Mouse (Mus musculus): ENCODE results near the gene Iqcf1. TPM values are rescaled to one million over a fixed set of nuclear protein-coding genes. Genes with fewer than 3 reads are reported as not detected.

The Iqcf1 gene
- total RNA-seq, 2 experiments from 2014 or later: not detected

GRCm38 (mm10) chr9:106469776-106470175 is 30.0 kb upstream of the Iqcf1 start:
- no peak overlapping the region for H3K4me3 ChIP-seq
- intact Hi-C loops (cut with DNase I): no loop called here

DNA sequence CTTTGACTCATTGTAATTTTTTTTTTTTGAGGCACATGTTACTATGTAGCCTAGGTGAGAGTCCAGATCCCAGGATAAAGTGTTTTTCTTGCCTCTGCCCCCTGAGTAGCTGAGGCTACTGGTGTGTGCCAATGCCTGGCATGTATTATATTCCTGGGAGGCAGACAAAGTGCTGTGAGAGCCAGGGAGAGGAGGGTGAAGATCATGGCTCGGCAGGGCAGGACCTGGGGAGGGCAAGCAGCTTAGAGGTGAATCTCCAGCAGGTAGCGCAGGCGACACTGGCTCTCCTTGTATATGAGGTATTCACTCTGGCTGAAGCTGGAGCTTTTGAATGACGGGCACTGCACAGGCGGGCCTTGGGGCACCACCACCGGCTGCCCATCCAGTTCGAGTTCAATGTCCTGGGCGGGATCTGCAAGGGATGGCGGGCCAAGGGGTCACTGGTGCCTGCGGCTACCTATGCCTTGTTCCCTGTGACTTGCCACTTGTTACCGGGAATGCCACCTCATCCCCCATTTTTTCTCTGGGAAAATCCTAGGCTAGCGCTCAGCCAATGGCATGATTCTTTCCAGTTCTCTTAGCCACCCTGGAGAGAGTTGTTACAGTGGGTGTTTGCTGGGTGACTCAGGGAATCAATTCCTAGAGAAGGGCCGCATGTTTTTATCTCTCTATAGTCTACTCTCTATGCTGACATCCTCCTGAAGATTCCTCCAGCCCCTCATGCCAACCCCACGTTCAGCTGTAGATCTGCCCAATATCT is 28.6 kb upstream of the Iqcf1 start:
- TF ChIP-seq CTCF (IDR thresholded peaks at IDR 0.05): no peak
- intact Hi-C loops (cut with DNase I): no loop called here
- H3K27ac ChIP-seq: peak overlapping the region; percentile 96
- H3K4me3 ChIP-seq: peak overlapping the region; percentile 51
- peak; percentile 27 for DNase-seq

More at GRCm38 (mm10) chr9:106469776-106470175, 30.0 kb upstream of the Iqcf1 start:
- DNase-seq: peak; percentile 20
- TF ChIP-seq CTCF (IDR thresholded peaks at IDR 0.05): no peak
- peak overlapping the region; percentile 4; the same call in 1 of the 2 replicates for H3K27ac ChIP-seq

- intact Hi-C loops (cut with DNase I): no loop called here
- peak; percentile 83 for DNase-seq
- Histone ChIP-seq H3K27ac (peak overlapping the region; percentile 96), H3K4me3 (peak overlapping the region; percentile 51)
- TF ChIP-seq CTCF (IDR thresholded peaks at IDR 0.05): peak; percentile 6; the same call in 1 of the 2 replicates
These were observed 27.9 kb upstream of the Iqcf1 start for GRCm38 (mm10) chr9:106471892-106472291.

- TF ChIP-seq CTCF (IDR thresholded peaks at IDR 0.05): no peak
- peak overlapping the region; percentile 51 for H3K4me3 ChIP-seq
- peak; percentile 60 for DNase-seq
- intact Hi-C loops (cut with DNase I): no loop called here
- peak overlapping the region; percentile 96 for H3K27ac ChIP-seq
These were observed 27.4 kb upstream of the Iqcf1 start for GRCm38 (mm10) chr9:106472321-106472720.

GRCm38 (mm10) chr9:106473081-106473752 is 26.6 kb upstream of the Iqcf1 start:
- intact Hi-C loops (cut with DNase I): no loop called here

DNA sequence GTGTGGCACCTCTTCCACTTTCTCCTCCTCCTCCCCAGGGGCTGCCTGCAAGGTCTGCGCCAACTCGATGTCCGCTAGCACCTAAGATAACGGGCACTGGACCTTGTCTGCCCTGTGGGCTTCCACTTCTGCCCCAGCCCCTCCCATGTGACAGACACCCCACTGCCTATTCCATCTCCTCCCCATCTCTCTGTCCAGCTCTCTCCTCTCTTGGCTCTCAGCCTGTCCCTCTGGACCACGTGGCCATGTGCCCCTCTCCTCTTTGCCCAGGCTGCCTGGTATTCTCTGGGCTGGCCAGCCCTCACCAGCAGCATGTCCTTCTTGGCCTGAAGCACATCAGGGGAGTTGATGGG is 26.0 kb upstream of the Iqcf1 start:
- Histone ChIP-seq H3K27ac (peak overlapping the region; percentile 96), H3K4me3 (peak overlapping the region; percentile 76)
- intact Hi-C loops (cut with DNase I): no loop called here
- DNase-seq: no peak
- no peak for TF ChIP-seq CTCF (IDR thresholded peaks at IDR 0.05)

More at GRCm38 (mm10) chr9:106473081-106473752, 26.6 kb upstream of the Iqcf1 start:
- TF ChIP-seq CTCF (IDR thresholded peaks at IDR 0.05): no peak
- H3K4me3 ChIP-seq: peak overlapping the region; percentile 76; the same call in 1 of the 2 replicates
- peak; percentile 43 for DNase-seq
- H3K27ac ChIP-seq: peak overlapping the region; percentile 96

GRCm38 (mm10) chr9:106474456-106474855 is 25.3 kb upstream of the Iqcf1 start:
- peak; percentile 83 for DNase-seq
- peak; percentile 79 for TF ChIP-seq CTCF (IDR thresholded peaks at IDR 0.05)
- intact Hi-C loops (cut with DNase I): no loop called here
- Histone ChIP-seq H3K4me3 (peak overlapping the region; percentile 76), H3K27ac (peak overlapping the region; percentile 96)

GRCm38 (mm10) chr9:106475046-106475445 is 24.7 kb upstream of the Iqcf1 start:
- TF ChIP-seq CTCF (IDR thresholded peaks at IDR 0.05): no peak
- H3K4me3 ChIP-seq: peak overlapping the region; percentile 76
- intact Hi-C loops (cut with DNase I): loop anchor here (1.0 to 5.0 kb wide), 3 partner anchors 27 to 168 kb away; partner anchors contain the start of gene Dusp7
- DNase-seq: peak; percentile 66
- peak overlapping the region; percentile 96 for H3K27ac ChIP-seq

DNA sequence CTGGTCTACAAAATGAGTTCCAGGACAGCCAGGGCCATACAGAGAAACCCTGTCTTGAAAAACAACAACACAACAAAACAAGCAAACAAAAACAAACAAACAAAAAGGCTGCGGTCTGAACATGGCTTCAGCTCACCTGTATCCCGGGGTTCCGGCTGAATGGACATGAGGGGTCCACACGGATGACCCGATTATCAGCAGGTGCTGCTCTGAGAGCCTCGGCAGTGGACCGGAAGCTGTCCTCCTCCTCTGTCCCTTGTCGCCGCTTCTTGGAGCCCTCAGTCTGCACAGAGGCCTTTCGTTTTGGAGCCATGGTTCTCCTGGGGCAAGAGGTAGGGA is 24.1 kb upstream of the Iqcf1 start, which contains the start of gene Rrp9:
Rrp9 (plus strand) TSS at position 301 of the 339 bp plus-strand sequence.
- intact Hi-C loops (cut with DNase I): loop anchor here (1.0 to 5.0 kb wide), 6 partner anchors 27 to 195 kb away; partner anchors contain the start of genes Dusp7, Poc1a and Rpl29
- TF ChIP-seq CTCF (IDR thresholded peaks at IDR 0.05): no peak
- DNase-seq: peak; percentile 44
- H3K4me3 ChIP-seq: peak within 1 kb of the TSS; percentile 76
- peak within 1 kb of the TSS; percentile 96 for H3K27ac ChIP-seq

- Histone ChIP-seq H3K27ac (peak overlapping the region; percentile 96), H3K4me3 (peak overlapping the region; percentile 76)
- peak; percentile 85 for DNase-seq
- no peak for TF ChIP-seq CTCF (IDR thresholded peaks at IDR 0.05)
- intact Hi-C loops (cut with DNase I): loop anchor here (2.0 to 5.0 kb wide), 5 partner anchors 47 to 195 kb away; partner anchors contain the start of genes Dusp7, Poc1a and Rpl29
These were observed 23.5 kb upstream of the Iqcf1 start for GRCm38 (mm10) chr9:106476002-106476923.

DNA sequence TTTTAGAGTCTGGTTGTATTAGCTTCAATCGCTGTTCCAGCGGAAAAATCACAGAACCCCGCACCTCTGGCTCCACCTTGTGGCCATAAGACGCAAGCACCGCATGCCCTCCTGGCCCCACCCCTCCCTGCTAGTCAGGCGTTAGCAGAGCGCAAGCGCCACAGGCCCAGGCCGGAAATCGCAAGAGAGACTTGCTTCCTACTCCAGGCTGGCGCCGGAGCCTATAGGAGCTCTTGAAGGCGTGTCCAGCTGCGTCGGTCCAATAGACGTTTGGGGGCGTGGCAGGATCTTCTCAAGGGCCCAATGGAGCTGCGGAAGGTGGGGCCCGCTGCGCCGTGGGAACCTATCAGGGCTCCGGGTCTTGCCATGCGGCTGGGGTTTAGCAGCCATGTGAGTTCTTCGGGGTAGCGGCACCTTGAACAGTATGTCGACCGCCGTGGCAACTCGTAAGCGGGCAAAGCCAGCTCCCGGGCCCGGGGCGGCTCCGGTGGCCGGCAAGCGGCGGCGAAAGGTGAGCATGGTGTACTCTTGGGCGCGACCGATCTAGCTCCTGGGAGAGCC is 22.8 kb upstream of the Iqcf1 start, which contains the start of gene Parp3:
Parp3 (minus strand) TSS at position 26 of the 561 bp plus-strand sequence.
- intact Hi-C loops (cut with DNase I): loop anchor here (2.0 to 5.0 kb wide), 5 partner anchors 48 to 196 kb away; partner anchors contain the start of genes Dusp7, Poc1a and Rpl29

More for the DNA sequence above, 22.8 kb upstream of the Iqcf1 start, which contains the start of gene Parp3:
- Histone ChIP-seq H3K4me3 (peak within 1 kb of the TSS; percentile 78), H3K27ac (peak within 1 kb of the TSS; percentile 96)
- no peak; the same call in 1 of the 2 replicates for TF ChIP-seq CTCF (IDR thresholded peaks at IDR 0.05)
- peak; percentile 99 for DNase-seq
